Mouse (Mus musculus) MEL (cell line): Measurements from ENCODE around the gene Tmem88. TPM values are rescaled to one million over a fixed set of nuclear protein-coding genes. Genes with fewer than 3 reads are reported as not detected.

Source experiments
- DNase-seq: peaks from one replicate; pipeline ENCODE4 v3.0.0; 2011; ENCODE audit warnings: low read depth, low spot score
- H3K27ac ChIP-seq: 2 replicates; pipeline ENCODE4 v1.5.1; 2012; ENCODE audit warnings: low read depth, mild to moderate bottlenecking, control low read depth, low read length, moderate library complexity; ENCODE audit not compliant: control insufficient read depth
- H3K27me3 ChIP-seq, 2 experiments: fragments of 150-350 bp in 1 of 2; sonication (generic) in 1 of 2; 2 replicates each; pipeline ENCODE4 v1.6.1; 2012; ENCODE audit warnings: low read length in 2 of 2, mild to moderate bottlenecking in 2 of 2, improper control_type of control experiment in 1 of 2, moderate library complexity in 1 of 2; ENCODE audit not compliant: insufficient read depth in 2 of 2, control insufficient read depth in 1 of 2
- H3K36me3 ChIP-seq, 2 experiments: 2 replicates each; pipeline ENCODE4 v1.6.1; 2012 to 2014; ENCODE audit warnings: low read length in 2 of 2, improper control_type of control experiment in 1 of 2, inconsistent platforms in 1 of 2, mild to moderate bottlenecking in 1 of 2; ENCODE audit not compliant: insufficient read depth in 2 of 2, control insufficient read depth in 1 of 2
- H3K4me1 ChIP-seq, 2 experiments: fragments of 150-350 bp in 1 of 2; sonication (generic) in 1 of 2; 2 replicates each; pipeline ENCODE4 v1.6.1; 2012; ENCODE audit warnings: low read length in 2 of 2, improper control_type of control experiment in 1 of 2, mild to moderate bottlenecking in 1 of 2; ENCODE audit not compliant: insufficient read depth in 2 of 2, control insufficient read depth in 1 of 2
- H3K4me3 ChIP-seq, 2 experiments: fragments of 150-350 bp in 1 of 2; sonication (generic) in 1 of 2; 2 replicates each; pipeline ENCODE4 v1.5.1; 2012; ENCODE audit warnings: low read depth in 2 of 2, low read length in 2 of 2, mild to moderate bottlenecking in 2 of 2, moderate library complexity in 2 of 2, control low read depth in 1 of 2, improper control_type of control experiment in 1 of 2; ENCODE audit not compliant: control insufficient read depth in 1 of 2, insufficient read depth in 1 of 2
- H3K79me2 ChIP-seq: 2 replicates; pipeline ENCODE4 v1.6.1; 2012; ENCODE audit warnings: mild to moderate bottlenecking, low read length, moderate library complexity; ENCODE audit not compliant: control insufficient read depth, poor library complexity, insufficient read depth
- H3K9ac ChIP-seq: 2 replicates; pipeline ENCODE4 v1.6.1; 2012; ENCODE audit warnings: low read depth, mild to moderate bottlenecking, control low read depth, low read length, moderate library complexity; ENCODE audit not compliant: control insufficient read depth, poor library complexity, severe bottlenecking
- H3K9me3 ChIP-seq: fragments of 150-350 bp; sonication (generic); replicated peaks from 2 replicates; pipeline ENCODE4 v1.6.1; 2012; ENCODE audit warnings: mild to moderate bottlenecking, low read length, improper control_type of control experiment, moderate library complexity; ENCODE audit not compliant: insufficient read depth
- BHLHE40 ChIP-seq: IDR thresholded peaks from 2 replicates; pipeline ENCODE4 v1.6.1; 2012; ENCODE audit warnings: low read depth, mild to moderate bottlenecking, inconsistent platforms, low read length, improper control_type of control experiment, borderline replicate concordance
- CHD1 ChIP-seq: IDR thresholded peaks from 2 replicates; pipeline ENCODE4 v1.6.1; 2012; ENCODE audit warnings: low read depth, mild to moderate bottlenecking, inconsistent platforms, low read length, improper control_type of control experiment
- CTCF ChIP-seq, 3 experiments: IDR thresholded peaks in 2 of 3; conservative IDR thresholded peaks in 1 of 3; 2 replicates each; pipeline ENCODE4 v1.5.1; 2011 to 2012; ENCODE audit warnings: low read length in 3 of 3, low read depth in 2 of 3, mild to moderate bottlenecking in 2 of 3, improper control_type of control experiment in 1 of 3, inconsistent platforms in 1 of 3, mixed read lengths in 1 of 3, moderate library complexity in 1 of 3; ENCODE audit not compliant: control insufficient read depth in 1 of 3, insufficient read depth in 1 of 3, poor library complexity in 1 of 3, severe bottlenecking in 1 of 3
- ELF1 ChIP-seq: IDR thresholded peaks from 2 replicates; pipeline ENCODE4 v1.6.1; 2014; ENCODE audit warnings: low read depth, mild to moderate bottlenecking, inconsistent platforms, low read length, improper control_type of control experiment, moderate library complexity
- KAT2A ChIP-seq: conservative IDR thresholded peaks from 2 replicates; pipeline ENCODE4 v1.6.1; 2012; ENCODE audit warnings: low read depth, low read length, improper control_type of control experiment, inconsistent platforms
- MAFK ChIP-seq: IDR thresholded peaks from 2 replicates; pipeline ENCODE4 v1.6.1; 2011; ENCODE audit warnings: low read depth, mild to moderate bottlenecking, low read length, improper control_type of control experiment, borderline replicate concordance
- MAX ChIP-seq: IDR thresholded peaks from 2 replicates; pipeline ENCODE4 v1.6.1; 2011; ENCODE audit warnings: low read length, improper control_type of control experiment
- MAZ ChIP-seq: IDR thresholded peaks from 2 replicates; pipeline ENCODE4 v1.6.1; 2012; ENCODE audit warnings: low read depth, mild to moderate bottlenecking, inconsistent platforms, low read length, improper control_type of control experiment
- MYC ChIP-seq: IDR thresholded peaks from 2 replicates; pipeline ENCODE4 v1.6.1; 2011; ENCODE audit warnings: low read depth, mild to moderate bottlenecking, low read length, improper control_type of control experiment, moderate library complexity
- NRF1 ChIP-seq: IDR thresholded peaks from 2 replicates; pipeline ENCODE4 v1.6.1; 2014; ENCODE audit warnings: low read depth, mild to moderate bottlenecking, inconsistent platforms, low read length, improper control_type of control experiment, moderate library complexity; ENCODE audit not compliant: poor library complexity, insufficient read depth, severe bottlenecking
- RAD21 ChIP-seq: IDR thresholded peaks from 2 replicates; pipeline ENCODE4 v1.6.1; 2011; ENCODE audit warnings: mild to moderate bottlenecking, low read depth, low read length, improper control_type of control experiment
- SMC3 ChIP-seq: IDR thresholded peaks from 2 replicates; pipeline ENCODE4 v1.6.1; 2011; ENCODE audit warnings: low read depth, low read length, improper control_type of control experiment
- TCF12 ChIP-seq: IDR thresholded peaks from 2 replicates; pipeline ENCODE4 v1.6.1; 2014; ENCODE audit warnings: low read depth, mild to moderate bottlenecking, inconsistent platforms, low read length, improper control_type of control experiment, moderate library complexity
- UBTF ChIP-seq: IDR thresholded peaks from 2 replicates; pipeline ENCODE4 v1.6.1; 2012; ENCODE audit warnings: low read depth, mild to moderate bottlenecking, inconsistent platforms, low read length, improper control_type of control experiment, moderate library complexity, borderline replicate concordance; ENCODE audit not compliant: insufficient read depth
- USF2 ChIP-seq, 2 experiments: IDR thresholded peaks; 2 replicates each; pipeline ENCODE4 v1.6.1; 2011 to 2012; ENCODE audit warnings: improper control_type of control experiment in 2 of 2, low read length in 2 of 2, borderline replicate concordance in 1 of 2, inconsistent platforms in 1 of 2, low read depth in 1 of 2, mild to moderate bottlenecking in 1 of 2; ENCODE audit not compliant: insufficient read depth in 1 of 2
- ZC3H11A ChIP-seq: IDR thresholded peaks from 2 replicates; pipeline ENCODE4 v1.6.1; 2012; ENCODE audit warnings: low read depth, mild to moderate bottlenecking, inconsistent platforms, low read length, improper control_type of control experiment
- ZNF384 ChIP-seq: IDR thresholded peaks from 2 replicates; pipeline ENCODE4 v1.6.1; 2012; ENCODE audit warnings: low read depth, mild to moderate bottlenecking, inconsistent platforms, low read length, improper control_type of control experiment
- polyA plus RNA-seq, 2 experiments: library from polyadenylated mRNA; stranded (reverse) in 1 of 2; unstranded in 1 of 2; fragments of >175 nt in 1 of 2; fragments of >200 nt in 1 of 2; gene quantifications; 2 replicates each; pipeline versions ENCODE4 v1.2.1 to v1.2.4; 2012; ENCODE audit warnings: low replicate concordance in 2 of 2, low read depth in 1 of 2; ENCODE audit not compliant: insufficient read length in 2 of 2, insufficient read depth in 1 of 2, missing spikeins in 1 of 2
- total RNA-seq: library from RNA; depleted of rRNA; stranded (reverse); fragments of 300-350 nt; gene quantifications from 2 replicates; pipeline ENCODE4 v1.2.3, GENCODE M21; 2012

Tmem88 gene
- total and polyA plus RNA-seq, 3 experiments: 0.39 to 0.45 TPM; not detected in 1

DNA sequence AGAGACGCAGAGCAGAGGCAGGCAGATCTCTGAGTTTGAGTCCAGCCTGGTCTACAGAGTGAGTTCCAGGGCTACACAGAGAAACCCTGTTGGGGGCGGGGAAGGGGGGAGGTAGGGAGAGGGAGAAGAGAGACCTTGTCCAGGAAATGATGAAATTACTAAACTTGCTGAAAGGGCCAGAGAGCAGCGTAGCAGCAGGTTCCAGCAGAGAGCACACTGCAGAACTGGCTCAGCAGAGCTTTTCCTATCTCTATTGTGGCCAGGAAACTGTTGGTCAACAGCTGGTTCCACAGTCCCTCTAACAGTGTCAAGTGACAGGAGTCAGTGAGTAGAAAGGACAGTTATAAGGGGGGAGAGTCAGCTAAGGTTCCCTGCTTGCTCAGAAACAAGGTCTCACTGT, 18.4 kb downstream of the Tmem88 start:
- TF ChIP-seq ZNF384 (no peak), MAFK (no peak), MAZ (no peak), KAT2A (no peak), ELF1 (no peak), NRF1 (no peak), USF2 (IDR thresholded peaks at IDR 0.05; ENCODE audit: borderline replicate concordance in 1 of 2, insufficient read depth in 1 of 2, low read depth in 1 of 2, low read length in 2 of 2) (no peak), CTCF (IDR thresholded peaks at IDR 0.05 in 2 of 3, conservative IDR thresholded peaks at IDR 0.05 in 1 of 3; ENCODE audit: control insufficient read depth in 1 of 3, insufficient read depth in 1 of 3, low read depth in 2 of 3, low read length in 3 of 3, poor library complexity in 1 of 3, severe bottlenecking in 1 of 3) (no peak), CHD1 (no peak), MYC (no peak), MAX (no peak), SMC3 (no peak), ZC3H11A (no peak), UBTF (no peak), TCF12 (no peak), RAD21 (no peak)
- no peaks in the 10 kb centered on the region for H3K27me3 ChIP-seq
- no peaks in the 10 kb centered on the region; a peak in 1 of 4 replicates for H3K36me3 ChIP-seq
- no peak for DNase-seq
- H3K4me1 ChIP-seq: 0 out of 4 replicates have a peak, but pooled peaks cover 0 to 1% of the 10 kb centered on the region in 2 experiments
- H3K27ac ChIP-seq: no peak overlapping the region
- H3K4me3 ChIP-seq: no peak overlapping the region
- no peaks in the 10 kb centered on the region for H3K9me3 ChIP-seq
- H3K9ac ChIP-seq: no peak overlapping the region
- peaks cover under 1% of the 10 kb centered on the region; the same call in 1 of the 2 replicates for H3K79me2 ChIP-seq

- TF ChIP-seq TCF12: no peak
- no peak for TF ChIP-seq BHLHE40
- TF ChIP-seq MAX: no peak
- no peak overlapping the region for H3K4me3 ChIP-seq
- no peaks in the 10 kb centered on the region for H3K27me3 ChIP-seq
- H3K4me1 ChIP-seq: peaks cover 0 to 9% of the 10 kb centered on the region in 2 experiments; a peak in 1 of 4 replicates
- H3K9ac ChIP-seq: no peak overlapping the region
- H3K36me3 ChIP-seq: peaks cover 0 to 7% of the 10 kb centered on the region in 2 experiments; a peak in 2 of 4 replicates
- H3K9me3 ChIP-seq: no peaks in the 10 kb centered on the region
- DNase-seq: no peak
- peaks cover 1% of the 10 kb centered on the region; the same call in 1 of the 2 replicates for H3K79me2 ChIP-seq
- no peak overlapping the region for H3K27ac ChIP-seq
Measured at GRCm38 (mm10) chr11:69377766-69378165, 20.3 kb downstream of the Tmem88 start.
